Mouse (Mus musculus): ENCODE data around the gene Flrt1.

DNA sequence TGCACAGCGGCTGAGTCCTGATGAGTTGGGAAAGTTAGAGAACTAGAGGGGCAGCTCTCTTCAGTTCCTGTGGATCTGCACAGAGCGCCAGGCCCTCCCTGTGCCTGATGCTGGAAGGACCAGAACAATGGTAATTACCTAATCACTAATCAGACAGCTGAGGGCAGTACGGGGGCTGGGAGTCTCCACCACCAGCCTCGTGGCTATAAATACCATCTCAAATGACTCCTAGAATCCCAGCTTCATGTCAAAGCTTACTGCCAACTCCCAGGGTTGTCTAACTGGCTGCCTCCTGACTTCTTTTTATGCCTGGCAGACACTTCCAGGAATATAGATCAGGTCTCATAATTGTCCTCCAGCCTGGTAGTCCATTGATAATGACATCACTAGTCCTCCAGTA is 60.8 kb downstream of the Flrt1 start:
- TF ChIP-seq CTCF (IDR thresholded peaks at IDR 0.05; ENCODE audit: low read depth, low read length) (no peak), EP300 (IDR thresholded peaks at IDR 0.05; ENCODE audit: insufficient read depth, low read depth, low read length) (no peak)

All from ES-Bruce4 (cell line).